Mouse (Mus musculus) heart, embryonic 10.5 days (tissue): Measurements from ENCODE around the gene Hivep2. TPM values are rescaled to one million over a fixed set of nuclear protein-coding genes. Genes with fewer than 3 reads are reported as not detected.

Experiments
- DNase-seq: peaks from one replicate; pipeline ENCODE4 v3.0.0-alpha.2; 2017; ENCODE audit warnings: low spot score
- H3K27ac ChIP-seq: fragments of 300-500 bp; sonication (generic); 2 replicates; pipeline ENCODE4 v1.5.1; 2016; ENCODE audit warnings: mild to moderate bottlenecking
- H3K27me3 ChIP-seq: fragments of 300-500 bp; sonication (generic); 2 replicates; pipeline ENCODE4 v1.6.1; 2016; ENCODE audit warnings: mild to moderate bottlenecking; ENCODE audit not compliant: poor library complexity, insufficient read depth, severe bottlenecking
- H3K36me3 ChIP-seq: fragments of 300-500 bp; sonication (generic); 2 replicates; pipeline ENCODE4 v1.6.1; 2016; ENCODE audit warnings: mild to moderate bottlenecking, moderate library complexity
- H3K4me1 ChIP-seq: fragments of 300-500 bp; sonication (generic); 2 replicates; pipeline ENCODE4 v1.6.1; 2016; ENCODE audit warnings: mild to moderate bottlenecking
- H3K4me3 ChIP-seq: fragments of 300-500 bp; sonication (generic); 2 replicates; pipeline ENCODE4 v1.5.1; 2016; ENCODE audit warnings: mild to moderate bottlenecking, moderate library complexity
- H3K9me3 ChIP-seq: fragments of 300-500 bp; sonication (generic); 2 replicates; pipeline ENCODE4 v1.6.1; 2016; ENCODE audit warnings: mild to moderate bottlenecking, moderate library complexity
- WGBS: fragments of 180-500 bp; shearing (Covaris S2); methylation state at CpG from one replicate; pipeline ENCODE4 v1.1.7; 2016; 5-methylcytosine and 5-hydroxymethylcytosine counted together
- polyA plus RNA-seq: library from polyadenylated mRNA; unstranded; fragments of >200 nt; fragmentation: Nextera tagmentation; extraction: Ambion mirVana; gene quantifications from 2 replicates; pipeline ENCODE4 v1.2.1, GENCODE M21; 2016

Hivep2 gene
- polyA plus RNA-seq, 1 experiment from 2014 or later, result 3.4 TPM

GRCm38 (mm10) chr10:13964501-13965281 lies 1.2 kb upstream of the Hivep2 start:
- Histone ChIP-seq H3K9me3 (no peaks in the 10 kb centered on the region), H3K4me1 (0 out of 2 replicates have a peak, but pooled peaks cover 5% of the 10 kb centered on the region), H3K27me3 (0 out of 2 replicates have a peak, but pooled peaks cover 10% of the 10 kb centered on the region), H3K4me3 (peak overlapping the region; percentile 87), H3K27ac (peak overlapping the region; percentile 99), H3K36me3 (no peaks in the 10 kb centered on the region)
- DNase-seq, result peak; percentile 86
- WGBS, result under 1% methylated on average over 65 of the region's 65 CpGs

- H3K36me3 ChIP-seq, result no peaks in the 10 kb centered on the region
- WGBS, result under 1% methylated on average over 43 of the region's 54 CpGs
- DNase-seq, result peak; percentile 96
- 0 out of 2 replicates have a peak, but pooled peaks cover 10% of the 10 kb centered on the region for H3K27me3 ChIP-seq
- H3K4me1 ChIP-seq, result 0 out of 2 replicates have a peak, but pooled peaks cover 5% of the 10 kb centered on the region
- H3K27ac ChIP-seq, result peak overlapping the region; percentile 99
- H3K9me3 ChIP-seq, result no peaks in the 10 kb centered on the region
- peak overlapping the region; percentile 87 for H3K4me3 ChIP-seq
Measured at GRCm38 (mm10) chr10:13965316-13965973, 430 bp upstream of the Hivep2 start.

- WGBS, result under 1% methylated on average over 56 of the region's 66 CpGs
- no peaks in the 10 kb centered on the region for H3K9me3 ChIP-seq
- H3K36me3 ChIP-seq, result no peaks in the 10 kb centered on the region
- DNase-seq, result peak; percentile 92
- H3K4me1 ChIP-seq, result peaks cover 8% of the 10 kb centered on the region; the same call in 1 of the 2 replicates
- peak overlapping the region; percentile 99 for H3K27ac ChIP-seq
- H3K4me3 ChIP-seq, result peak overlapping the region; percentile 87
- H3K27me3 ChIP-seq, result 0 out of 2 replicates have a peak, but pooled peaks cover 10% of the 10 kb centered on the region
Measured at GRCm38 (mm10) chr10:13966830-13967450, 1.1 kb downstream of the Hivep2 start.

- Histone ChIP-seq H3K27ac (peak overlapping the region; percentile 99), H3K27me3 (0 out of 2 replicates have a peak, but pooled peaks cover 5% of the 10 kb centered on the region), H3K9me3 (no peaks in the 10 kb centered on the region), H3K36me3 (no peaks in the 10 kb centered on the region), H3K4me1 (peaks cover 8% of the 10 kb centered on the region; the same call in 1 of the 2 replicates), H3K4me3 (peak overlapping the region; percentile 87)
- WGBS, result under 1% methylated on average over 36 of the region's 36 CpGs
- peak; percentile 93 for DNase-seq
Measured at GRCm38 (mm10) chr10:13967451-13968233, 1.8 kb downstream of the Hivep2 start.

GRCm38 (mm10) chr10:13968234-13968555 lies 2.3 kb downstream of the Hivep2 start:
- WGBS, result 15% methylated on average over 5 of the region's 5 CpGs
- no peak for DNase-seq
- H3K4me1 ChIP-seq, result peaks cover 8% of the 10 kb centered on the region; the same call in 1 of the 2 replicates
- peak overlapping the region; percentile 99 for H3K27ac ChIP-seq
- no peaks in the 10 kb centered on the region for H3K27me3 ChIP-seq
- peak overlapping the region; percentile 87 for H3K4me3 ChIP-seq
- H3K9me3 ChIP-seq, result no peaks in the 10 kb centered on the region
- H3K36me3 ChIP-seq, result no peaks in the 10 kb centered on the region

GRCm38 (mm10) chr10:13968989-13969388 lies 3.1 kb downstream of the Hivep2 start:
- no peak overlapping the region for H3K4me3 ChIP-seq
- H3K9me3 ChIP-seq, result no peaks in the 10 kb centered on the region
- peaks cover 13% of the 10 kb centered on the region; the same call in 1 of the 2 replicates for H3K4me1 ChIP-seq
- no peak for DNase-seq
- H3K27me3 ChIP-seq, result no peaks in the 10 kb centered on the region
- H3K27ac ChIP-seq, result no peak overlapping the region
- no peaks in the 10 kb centered on the region for H3K36me3 ChIP-seq
- WGBS, result 19% methylated on average over 8 of the region's 8 CpGs

- DNase-seq, result no peak
- Histone ChIP-seq H3K4me3 (no peak overlapping the region), H3K9me3 (no peaks in the 10 kb centered on the region), H3K36me3 (no peaks in the 10 kb centered on the region), H3K4me1 (peaks cover 18% of the 10 kb centered on the region; the same call in 1 of the 2 replicates), H3K27ac (no peak overlapping the region), H3K27me3 (no peaks in the 10 kb centered on the region)
- 73% methylated on average over 3 of the region's 3 CpGs for WGBS
Measured at GRCm38 (mm10) chr10:13970321-13970720, 4.4 kb downstream of the Hivep2 start.

GRCm38 (mm10) chr10:13971268-13971667 lies 5.4 kb downstream of the Hivep2 start:
- H3K27me3 ChIP-seq, result no peaks in the 10 kb centered on the region
- H3K4me3 ChIP-seq, result no peak overlapping the region
- 35% methylated on average over 5 of the region's 5 CpGs for WGBS
- no peaks in the 10 kb centered on the region for H3K9me3 ChIP-seq
- H3K27ac ChIP-seq, result no peak overlapping the region
- H3K36me3 ChIP-seq, result no peaks in the 10 kb centered on the region
- peaks cover 27% of the 10 kb centered on the region; the same call in 1 of the 2 replicates for H3K4me1 ChIP-seq
- DNase-seq, result no peak

- no peak overlapping the region for H3K4me3 ChIP-seq
- WGBS, result 86% methylated on average over 7 of the region's 7 CpGs
- no peaks in the 10 kb centered on the region for H3K9me3 ChIP-seq
- peaks cover 38% of the 10 kb centered on the region; the same call in 1 of the 2 replicates for H3K4me1 ChIP-seq
- H3K27ac ChIP-seq, result peak overlapping the region; percentile 56; the same call in 1 of the 2 replicates
- no peaks in the 10 kb centered on the region for H3K27me3 ChIP-seq
- DNase-seq, result no peak
- H3K36me3 ChIP-seq, result no peaks in the 10 kb centered on the region
Measured at GRCm38 (mm10) chr10:13973563-13974179, 7.8 kb downstream of the Hivep2 start.

GRCm38 (mm10) chr10:13974472-13974871 lies 8.6 kb downstream of the Hivep2 start:
- peak overlapping the region; percentile 56; the same call in 1 of the 2 replicates for H3K27ac ChIP-seq
- no peak for DNase-seq
- no peaks in the 10 kb centered on the region for H3K36me3 ChIP-seq
- no peaks in the 10 kb centered on the region for H3K27me3 ChIP-seq
- H3K4me1 ChIP-seq, result peaks cover 42% of the 10 kb centered on the region; the same call in 1 of the 2 replicates
- peak overlapping the region; percentile 22; the same call in 1 of the 2 replicates for H3K4me3 ChIP-seq
- 40% methylated on average over 7 of the region's 7 CpGs for WGBS
- no peaks in the 10 kb centered on the region for H3K9me3 ChIP-seq

- peak overlapping the region; percentile 7; the same call in 1 of the 2 replicates for H3K27ac ChIP-seq
Measured at GRCm38 (mm10) chr10:13975861-13976260, 10.0 kb downstream of the Hivep2 start.

More at GRCm38 (mm10) chr10:13975861-13976260, 10.0 kb downstream of the Hivep2 start:
- WGBS, result 66% methylated on average over 4 of the region's 4 CpGs
- Histone ChIP-seq H3K36me3 (no peaks in the 10 kb centered on the region), H3K9me3 (no peaks in the 10 kb centered on the region), H3K4me1 (peaks cover 42% of the 10 kb centered on the region; the same call in 1 of the 2 replicates), H3K27me3 (no peaks in the 10 kb centered on the region), H3K4me3 (no peak overlapping the region)
- DNase-seq, result no peak
